Mouse (Mus musculus) liver, embryonic 18 days (tissue): Measurements from ENCODE around the gene Ryr1. TPM values are rescaled to one million over a fixed set of nuclear protein-coding genes. Genes with fewer than 3 reads are reported as not detected.

Source experiments
- polyA plus RNA-seq: library from polyadenylated mRNA; depleted of rRNA; stranded (reverse); fragments of >200 nt; gene quantifications from 2 replicates; pipeline ENCODE4 v1.2.3, GENCODE M21; 2012; rRNA removed

The Ryr1 gene
- polyA plus RNA-seq, result 0.05 TPM in 2 replicates

DNA sequence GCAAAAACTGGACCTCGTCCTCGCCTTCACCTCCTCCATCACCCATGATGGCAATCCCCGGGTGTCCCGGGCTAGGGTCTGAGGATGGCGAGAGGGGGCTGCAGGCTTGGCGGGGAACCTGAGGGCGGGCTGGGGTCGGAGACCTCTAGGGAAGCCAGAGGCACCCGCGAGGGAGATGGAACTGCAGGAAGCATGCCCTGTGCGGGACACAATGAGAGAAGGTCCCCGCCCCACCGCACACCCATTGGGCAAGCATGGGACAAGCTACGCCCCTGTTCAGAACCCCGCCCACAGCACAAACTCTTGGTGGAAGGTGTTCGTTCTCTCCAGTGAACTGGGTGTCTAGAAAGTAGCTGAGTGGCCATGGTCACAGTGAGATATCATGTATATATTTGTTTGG is at the start of gene Ryr1:
Gene Ryr1, minus strand, starts transcription at position 210 of the 400 bp plus-strand sequence.

DNA sequence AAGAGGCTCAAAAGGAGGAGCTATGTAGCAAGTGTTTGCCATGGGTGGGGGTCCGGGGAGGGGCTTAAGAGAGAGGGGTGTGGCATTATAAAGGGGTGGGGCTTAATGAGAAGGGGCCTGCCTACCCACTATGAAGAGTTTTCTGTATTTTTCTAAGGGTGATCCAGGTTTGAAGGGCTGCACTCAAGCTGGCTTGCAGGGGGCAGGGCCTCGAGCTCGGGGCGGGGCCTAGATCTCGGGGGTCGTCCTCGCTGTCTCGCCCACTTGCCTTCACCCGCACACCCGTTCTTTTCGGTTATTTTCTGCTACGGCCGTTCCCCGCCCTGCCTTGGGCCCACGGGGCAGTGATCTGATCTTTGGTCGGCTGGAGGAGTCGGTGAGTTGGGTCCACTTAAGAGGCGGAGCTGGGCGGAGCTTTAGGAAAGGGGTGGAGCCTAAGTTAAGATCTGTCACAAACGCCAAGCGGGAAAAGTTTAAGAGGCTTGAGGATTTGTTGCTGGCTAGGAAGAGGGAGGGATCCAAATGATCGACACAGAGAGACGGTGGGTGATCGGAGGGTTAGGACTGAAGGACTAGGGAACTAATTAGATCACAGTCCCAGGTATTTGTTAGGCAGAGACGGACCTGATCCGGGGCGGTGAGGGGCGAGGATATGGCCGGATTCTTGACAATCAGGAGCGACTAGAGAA is 45.2 kb upstream of the Ryr1 start, which contains the start of the genes Ggn and Spred3:
Gene Ggn, plus strand, starts transcription at position 145 of the 689 bp plus-strand sequence.
Gene Spred3, minus strand, starts transcription at position 346 of the 689 bp plus-strand sequence.

GRCm38 (mm10) chr7:29155838-29156782 is 31.1 kb upstream of the Ryr1 start, which contains the start of gene Fam98c:
TSS of gene Fam98c (minus strand) at chr7:29156234.

DNA sequence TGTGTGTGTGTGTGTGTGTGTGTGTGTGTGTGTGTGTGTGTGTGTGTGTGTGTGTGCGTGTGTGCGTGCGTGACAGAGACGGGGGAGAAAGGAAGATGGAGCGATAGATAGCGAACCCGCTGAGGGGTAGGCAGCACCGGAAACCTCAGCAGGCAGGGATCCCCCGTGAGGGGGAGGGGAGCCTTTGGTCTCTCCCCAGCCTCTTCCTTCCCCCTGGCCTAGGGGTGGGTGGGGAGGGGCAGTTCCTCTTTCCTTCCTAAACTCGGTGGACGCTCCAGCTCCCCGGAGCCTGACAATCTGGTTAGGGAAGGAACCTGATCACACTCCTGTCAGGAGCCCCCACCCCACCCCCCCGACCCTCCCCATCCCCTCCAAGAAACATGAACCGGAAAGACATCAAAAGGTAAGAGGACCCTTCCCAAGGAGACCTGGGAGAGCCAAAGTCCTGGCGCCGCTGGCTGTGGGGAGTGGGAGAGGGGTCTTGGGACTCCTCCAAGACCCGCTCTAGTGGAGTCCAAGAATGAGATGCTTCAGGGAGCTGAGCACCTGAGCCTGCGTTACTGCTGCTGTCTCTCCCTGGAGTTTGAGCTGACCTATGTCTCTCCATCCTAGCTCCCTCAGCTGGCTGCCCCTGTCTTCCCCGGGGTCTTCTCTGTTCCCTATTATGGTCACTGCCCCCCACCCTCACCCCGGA is 9.9 kb upstream of the Ryr1 start, which contains the start of gene Rasgrp4:
Gene Rasgrp4, plus strand, starts transcription at position 159 of the 694 bp plus-strand sequence.

GRCm38 (mm10) chr7:28981651-28982273 is 143.2 kb downstream of the Ryr1 start, which contains the start of the genes Eif3k and Map4k1:
TSS of gene Eif3k (minus strand) at chr7:28981864.
TSS of gene Map4k1 (plus strand) at chr7:28982050.

DNA sequence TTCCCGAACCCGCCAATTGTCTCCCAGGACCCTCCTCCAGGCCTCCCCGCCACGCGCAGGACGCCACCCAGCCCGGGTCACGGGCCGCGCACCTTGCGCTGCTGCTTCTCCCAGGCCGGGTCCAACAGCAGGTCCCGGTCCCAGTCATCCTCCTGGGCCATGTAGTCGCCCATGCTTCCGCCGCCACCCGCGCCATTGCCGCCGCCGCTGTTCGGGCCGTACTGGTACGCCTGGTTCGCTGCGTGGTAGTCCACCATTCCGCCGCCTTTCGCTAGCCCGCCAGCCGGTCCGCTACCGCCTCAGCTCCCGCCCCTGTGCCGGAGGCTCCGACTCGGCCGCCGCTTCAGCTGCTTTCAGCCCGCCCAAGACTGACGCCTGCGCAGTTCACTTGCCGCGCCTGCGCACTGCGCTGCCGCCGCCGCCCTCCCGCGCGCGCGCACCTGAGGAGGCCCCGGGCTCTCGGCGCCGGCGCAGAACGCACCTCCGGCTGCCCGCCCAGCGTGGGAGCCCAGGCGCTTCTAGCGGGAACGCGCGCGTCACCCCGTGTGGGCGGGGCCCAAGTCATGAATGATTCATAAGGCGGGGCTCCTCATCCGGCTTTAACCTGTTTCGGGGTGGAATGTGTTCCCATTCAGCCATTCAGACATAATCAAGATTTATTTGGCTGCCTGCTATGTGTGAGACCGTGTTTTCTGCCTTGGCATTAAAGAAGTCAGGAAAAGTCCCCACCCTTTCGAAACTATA is 162.9 kb downstream of the Ryr1 start, which contains the start of gene Actn4:
Gene Actn4, minus strand, starts transcription at position 414 of the 744 bp plus-strand sequence.

Other genes starting within 250 kb of the Ryr1 start
- 0.02 and 0.03 TPM in 2 replicates for gene Capn12, start 243.8 kb downstream of the Ryr1 start, polyA plus RNA-seq
- gene Actn4, start 162.8 kb downstream of the Ryr1 start, polyA plus RNA-seq, result 81.9 and 90.7 TPM in 2 replicates
- gene Eif3k, start 143.3 kb downstream of the Ryr1 start, polyA plus RNA-seq, result 189 and 226 TPM in 2 replicates
- 17.3 and 19.2 TPM in 2 replicates for gene Map4k1, start 143.1 kb downstream of the Ryr1 start, polyA plus RNA-seq
- gene Rasgrp4, start 9.7 kb upstream of the Ryr1 start, polyA plus RNA-seq, result 4.9 and 7.7 TPM in 2 replicates
- gene Fam98c, start 31.1 kb upstream of the Ryr1 start, polyA plus RNA-seq, result 7.4 and 7.7 TPM in 2 replicates
- gene Ggn, start 45.0 kb upstream of the Ryr1 start, polyA plus RNA-seq, result 0.04 and 0.05 TPM in 2 replicates
- 0.40 and 0.65 TPM in 2 replicates for gene Spred3, start 45.2 kb upstream of the Ryr1 start, polyA plus RNA-seq
- 104 and 110 TPM in 2 replicates for gene Psmd8, start 55.5 kb upstream of the Ryr1 start, polyA plus RNA-seq
- gene Catsperg1, start 88.9 kb upstream of the Ryr1 start, polyA plus RNA-seq, result 0.68 and 1.1 TPM in 2 replicates
- gene Kcnk6, start 107.3 kb upstream of the Ryr1 start, polyA plus RNA-seq, result 2.9 and 3.0 TPM in 2 replicates
- gene Yif1b, start 113.2 kb upstream of the Ryr1 start, polyA plus RNA-seq, result 33.9 and 34.6 TPM in 2 replicates
- gene 2200002D01Rik, start 123.3 kb upstream of the Ryr1 start, polyA plus RNA-seq, result 2.5 and 3.6 TPM in 2 replicates
- gene Spint2, start 156.7 kb upstream of the Ryr1 start, polyA plus RNA-seq, result 51.2 TPM in 2 replicates
- 3.3 TPM in 2 replicates for gene Ppp1r14a, start 164.1 kb upstream of the Ryr1 start, polyA plus RNA-seq
- 0.31 and 0.59 TPM in 2 replicates for gene Dpf1, start 178.8 kb upstream of the Ryr1 start, polyA plus RNA-seq